Mouse (Mus musculus) liver, embryonic 14.5 days (tissue): Measurements from ENCODE around the gene Nckap1l. TPM values are rescaled to one million over a fixed set of nuclear protein-coding genes. Genes with fewer than 3 reads are reported as not detected.

ENCODE experiments used
- ATAC-seq: fragments of 200-750 bp; cut with Nextera tagmentation; 2 replicates; pipeline ENCODE4 v1.8.0; 2017; ENCODE audit warnings: moderate number of reproducible peaks, mild to moderate bottlenecking, moderate library complexity; ENCODE audit not compliant: insufficient read depth
- DNase-seq, 3 experiments: peaks; one replicate each; pipeline ENCODE4 v3.0.0-alpha.2; 2012 to 2013; ENCODE audit warnings: low read depth in 3 of 3, low spot score in 3 of 3
- H3K27ac ChIP-seq: fragments of 300-500 bp; sonication (generic); 2 replicates; pipeline ENCODE4 v1.5.1; 2014; ENCODE audit warnings: moderate library complexity, mild to moderate bottlenecking, control low read depth, inconsistent platforms
- H3K27me3 ChIP-seq: fragments of 300-500 bp; sonication (generic); 2 replicates; pipeline ENCODE4 v1.6.1; 2014; ENCODE audit warnings: mild to moderate bottlenecking, low read length, moderate library complexity; ENCODE audit not compliant: control insufficient read depth, insufficient read depth
- H3K36me3 ChIP-seq: fragments of 300-500 bp; sonication (generic); replicated peaks from 2 replicates; pipeline ENCODE4 v1.6.1; 2014; ENCODE audit warnings: low read depth; ENCODE audit not compliant: control insufficient read depth, insufficient read depth
- H3K4me1 ChIP-seq, 2 experiments: fragments of 200-500 bp in 1 of 2; fragments of 300-500 bp in 1 of 2; sonication (generic) in 1 of 2; replicated peaks; 2 replicates each; pipeline ENCODE4 v1.6.1; 2012 to 2014; ENCODE audit warnings: antibody characterized with exemption in 1 of 2, inconsistent platforms in 1 of 2, low read length in 1 of 2; ENCODE audit not compliant: control insufficient read depth in 2 of 2, insufficient read depth in 2 of 2
- H3K4me2 ChIP-seq: fragments of 300-500 bp; sonication (generic); 2 replicates; pipeline ENCODE4 v1.6.1; 2014; ENCODE audit warnings: low read depth, mild to moderate bottlenecking, control low read depth, moderate library complexity
- H3K4me3 ChIP-seq, 2 experiments: fragments of 200-500 bp in 1 of 2; fragments of 300-500 bp in 1 of 2; sonication (generic) in 1 of 2; 2 replicates each; pipeline ENCODE4 v1.5.1; 2012 to 2014; ENCODE audit warnings: low read depth in 2 of 2, low read length in 2 of 2, mild to moderate bottlenecking in 2 of 2, control low read depth in 1 of 2, inconsistent platforms in 1 of 2, moderate library complexity in 1 of 2; ENCODE audit not compliant: insufficient read depth in 1 of 2
- H3K9ac ChIP-seq: fragments of 300-500 bp; sonication (generic); replicated peaks from 2 replicates; pipeline ENCODE4 v1.6.1; 2014; ENCODE audit warnings: mild to moderate bottlenecking, control low read depth, moderate library complexity
- H3K9me3 ChIP-seq: fragments of 300-500 bp; sonication (generic); 2 replicates; pipeline ENCODE4 v1.6.1; 2016; ENCODE audit warnings: low read length, mixed read lengths; ENCODE audit not compliant: control insufficient read depth
- CTCF ChIP-seq: IDR thresholded peaks from 2 replicates; pipeline ENCODE4 v1.5.1; 2016; ENCODE audit warnings: antibody characterized with exemption, low read depth, control low read depth
- EP300 ChIP-seq: IDR thresholded peaks from 2 replicates; pipeline ENCODE4 v1.6.1; 2016; ENCODE audit warnings: antibody characterized with exemption, low read depth
- WGBS: fragments of 180-500 bp; shearing (Covaris S2); extraction: QIAGEN DNeasy Blood & Tissue Kit; methylation state at CpG from one replicate; pipeline ENCODE4 v1.1.7; 2014; ENCODE audit not compliant: insufficient replicate concordance; 5-methylcytosine and 5-hydroxymethylcytosine counted together
- polyA plus RNA-seq, 2 experiments: library from polyadenylated mRNA; depleted of rRNA in 1 of 2; stranded (reverse) in 1 of 2; unstranded in 1 of 2; fragments of >200 nt; fragmentation: Nextera tagmentation in 1 of 2; extraction: Ambion mirVana in 1 of 2; gene quantifications; 2 replicates each; pipeline versions ENCODE4 v1.2.1 to v1.2.3; 2012 to 2014

The Nckap1l gene
- polyA plus RNA-seq, 2 experiments, result 5.6 to 6.1 TPM

DNA sequence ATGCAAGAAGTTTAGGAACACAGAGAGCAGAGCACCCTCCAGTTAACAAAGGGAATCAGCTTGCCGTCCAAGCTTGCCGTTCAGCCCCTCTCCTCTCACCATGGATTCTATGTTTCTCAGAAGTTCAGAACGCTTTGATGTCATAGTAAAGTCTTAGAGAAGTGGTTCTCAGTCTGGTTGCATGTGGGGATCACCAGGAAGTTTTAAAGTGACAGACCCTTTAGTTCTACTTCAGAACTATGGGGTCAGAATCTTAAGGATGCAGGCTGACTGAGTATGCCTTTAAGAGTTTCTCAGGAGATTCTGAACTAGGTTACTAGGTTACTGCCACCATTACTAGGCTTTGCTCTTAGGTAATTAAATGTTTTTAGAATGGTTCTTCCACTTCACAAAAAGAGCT lies 5.2 kb upstream of the Nckap1l start, which contains the start of gene Gtsf2:
TSS of gene Gtsf2 (minus strand) at position 101 of the 400 bp plus-strand sequence.
- no peak within 1 kb of the TSS for H3K27ac ChIP-seq
- 39% methylated on average over 3 of the region's 3 CpGs for WGBS
- no peaks in the 10 kb centered on the region for H3K4me1 ChIP-seq
- H3K9ac ChIP-seq, result no peak within 1 kb of the TSS
- no peak for TF ChIP-seq EP300
- no peak for TF ChIP-seq CTCF
- DNase-seq (no peak), ATAC-seq (no peak)
- no peak within 1 kb of the TSS for H3K4me3 ChIP-seq
- H3K4me2 ChIP-seq, result no peak within 1 kb of the TSS
- no peaks in the 10 kb centered on the region for H3K36me3 ChIP-seq
- H3K27me3 ChIP-seq, result no peaks in the 10 kb centered on the region
- H3K9me3 ChIP-seq, result no peaks in the 10 kb centered on the region

GRCm38 (mm10) chr15:103454449-103454848 lies 855 bp downstream of the Nckap1l start:
- Histone ChIP-seq H3K4me1 (0 out of 4 replicates have a peak, but pooled peaks cover 0 to 2% of the 10 kb centered on the region in 2 experiments), H3K27ac (no peak overlapping the region), H3K9ac (no peak overlapping the region), H3K4me3 (peak overlapping the region; percentile 18 to 39; a peak in 3 of 4 replicates), H3K27me3 (no peaks in the 10 kb centered on the region), H3K9me3 (no peaks in the 10 kb centered on the region), H3K4me2 (peak overlapping the region; percentile 33), H3K36me3 (no peaks in the 10 kb centered on the region)
- no peak for ATAC-seq
- TF ChIP-seq EP300 (no peak), CTCF (no peak)
- 31% methylated on average over 6 of the region's 6 CpGs for WGBS
- DNase-seq, result no peak

DNA sequence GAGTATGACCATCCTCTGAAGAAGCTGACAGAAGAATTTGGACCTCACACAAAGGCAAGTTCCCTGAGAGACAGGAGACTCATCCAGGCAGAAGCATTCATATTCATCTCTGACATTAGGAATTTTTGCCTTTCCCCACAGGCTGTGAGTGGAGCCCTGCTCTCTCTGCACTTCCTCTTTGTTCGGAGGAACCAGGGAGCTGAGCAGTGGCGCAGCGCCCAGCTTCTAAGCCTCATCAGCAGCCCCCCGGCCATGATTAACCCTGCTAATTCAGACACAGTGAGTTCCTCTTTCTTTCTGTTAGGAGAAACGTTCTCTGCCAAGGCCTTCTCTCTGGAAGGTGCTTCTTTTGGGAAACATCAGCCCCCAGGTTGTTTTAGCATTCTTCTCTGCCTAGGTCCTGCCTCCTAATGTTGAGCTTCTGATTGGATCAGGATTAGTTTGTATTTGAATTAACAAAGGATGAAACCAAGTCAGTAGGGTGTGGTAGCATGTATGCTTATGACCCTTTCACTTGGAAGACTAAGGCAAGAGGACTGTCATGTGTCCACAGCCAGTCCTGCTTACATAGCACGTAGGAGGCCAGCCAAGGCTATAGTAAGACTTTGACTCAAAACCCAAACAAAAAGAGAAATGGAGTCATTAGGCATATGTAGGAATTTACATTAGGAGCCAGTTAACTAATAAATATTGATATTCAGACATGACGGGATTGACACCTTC lies 9.1 kb downstream of the Nckap1l start:
- Histone ChIP-seq H3K4me3 (no peak overlapping the region), H3K27ac (no peak overlapping the region), H3K36me3 (no peaks in the 10 kb centered on the region), H3K9ac (no peak overlapping the region), H3K27me3 (no peaks in the 10 kb centered on the region), H3K9me3 (no peaks in the 10 kb centered on the region), H3K4me1 (no peaks in the 10 kb centered on the region), H3K4me2 (no peak overlapping the region)
- ATAC-seq, result no peak
- 58% methylated on average over 7 of the region's 7 CpGs for WGBS
- DNase-seq, result no peak
- TF ChIP-seq CTCF (no peak), EP300 (no peak)

DNA sequence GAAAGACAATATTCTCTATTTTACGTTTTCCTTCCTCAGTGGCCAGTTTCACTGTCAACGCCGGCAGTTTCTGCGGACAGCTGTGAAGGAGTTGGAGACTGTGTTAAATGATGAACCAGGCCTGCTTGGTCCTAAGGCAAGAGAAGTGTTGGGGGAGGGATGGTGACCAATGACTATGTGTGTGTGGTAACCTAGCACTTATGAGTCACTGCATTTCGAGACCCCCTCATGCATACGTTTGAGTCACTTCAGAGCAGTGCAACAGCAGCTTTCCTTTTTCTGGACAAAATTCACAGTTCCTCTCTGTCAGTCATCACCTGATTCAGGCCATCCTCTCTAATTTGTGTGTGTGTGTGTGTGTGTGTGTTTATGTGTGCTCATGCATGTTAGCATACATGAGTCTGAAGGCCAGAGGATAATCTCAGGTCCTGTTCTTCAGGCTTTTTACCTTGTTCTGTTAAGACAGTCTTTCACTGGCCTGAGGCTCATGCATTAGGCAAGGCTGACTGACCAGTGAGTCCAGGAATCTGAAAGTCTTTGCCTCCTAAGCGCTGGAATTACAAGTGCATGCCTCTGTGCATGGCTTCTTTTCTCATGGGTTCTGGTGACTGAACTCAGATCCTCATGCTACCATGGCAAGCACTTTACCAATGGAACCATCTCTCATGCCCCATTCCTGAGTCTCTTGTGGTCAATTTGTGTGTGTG lies 18.0 kb downstream of the Nckap1l start:
- ATAC-seq (no peak), DNase-seq (no peak)
- no peak overlapping the region for H3K4me3 ChIP-seq
- H3K36me3 ChIP-seq, result no peaks in the 10 kb centered on the region
- no peak overlapping the region for H3K27ac ChIP-seq
- H3K9me3 ChIP-seq, result no peaks in the 10 kb centered on the region
- H3K4me1 ChIP-seq, result no peaks in the 10 kb centered on the region
- WGBS, result 67% methylated on average over 7 of the region's 7 CpGs
- no peaks in the 10 kb centered on the region for H3K27me3 ChIP-seq
- H3K9ac ChIP-seq, result no peak overlapping the region
- TF ChIP-seq EP300, result no peak
- TF ChIP-seq CTCF, result no peak
- H3K4me2 ChIP-seq, result no peak overlapping the region

DNA sequence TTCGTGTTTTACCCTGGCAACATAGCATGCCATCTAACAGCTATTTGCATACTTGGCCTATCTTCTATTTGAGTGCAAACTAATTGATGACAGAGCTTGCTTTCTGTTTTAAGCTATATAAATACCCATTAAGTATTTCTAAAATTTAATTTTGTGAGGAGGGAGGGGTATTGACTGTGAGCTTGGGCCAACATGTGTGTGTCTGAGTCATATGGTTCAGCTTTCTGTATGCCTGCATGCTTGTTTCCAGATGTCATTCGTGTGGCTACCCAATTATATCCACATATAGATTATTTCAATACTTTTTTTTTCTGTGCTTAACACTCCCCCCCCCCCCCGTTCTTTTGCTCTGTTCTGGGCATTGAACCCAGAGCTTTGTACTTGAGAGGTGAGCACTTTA lies 18.7 kb downstream of the Nckap1l start:
- no peaks in the 10 kb centered on the region for H3K36me3 ChIP-seq
- H3K9me3 ChIP-seq, result no peaks in the 10 kb centered on the region
- ATAC-seq (no peak), DNase-seq (no peak)
- H3K4me1 ChIP-seq, result no peaks in the 10 kb centered on the region
- no peak overlapping the region for H3K4me3 ChIP-seq
- 56% methylated on average over 3 of the region's 3 CpGs for WGBS
- no peak overlapping the region for H3K4me2 ChIP-seq
- no peak overlapping the region for H3K27ac ChIP-seq
- no peaks in the 10 kb centered on the region for H3K27me3 ChIP-seq
- TF ChIP-seq CTCF, result no peak
- TF ChIP-seq EP300, result no peak
- no peak overlapping the region for H3K9ac ChIP-seq
